Mouse (Mus musculus) CH12.LX (cell line): ENCODE results near the gene Ndufc2.

ENCODE experiments used
- CTCF ChIP-seq, 2 experiments: IDR thresholded peaks in 1 of 2; conservative IDR thresholded peaks in 1 of 2; 2 replicates each; pipeline ENCODE4 v1.5.1; 2011 to 2012; ENCODE audit warnings: low read depth in 2 of 2, low read length in 2 of 2, improper control_type of control experiment in 1 of 2, inconsistent platforms in 1 of 2, mild to moderate bottlenecking in 1 of 2, moderate library complexity in 1 of 2
- ELF1 ChIP-seq: IDR thresholded peaks from 2 replicates; pipeline ENCODE4 v1.6.1; 2014; ENCODE audit warnings: low read depth, mild to moderate bottlenecking, inconsistent platforms, low read length, improper control_type of control experiment
- EP300 ChIP-seq: IDR thresholded peaks from 2 replicates; pipeline ENCODE4 v1.6.1; 2011; ENCODE audit warnings: low read length, improper control_type of control experiment
- IRF4 ChIP-seq: IDR thresholded peaks from 2 replicates; pipeline ENCODE4 v1.6.1; 2014; ENCODE audit warnings: low read depth, mild to moderate bottlenecking, inconsistent platforms, low read length, improper control_type of control experiment
- MAFK ChIP-seq: IDR thresholded peaks from 2 replicates; pipeline ENCODE4 v1.6.1; 2011; ENCODE audit warnings: low read length, improper control_type of control experiment; ENCODE audit not compliant: insufficient replicate concordance
- POLR2A ChIP-seq: IDR thresholded peaks from 2 replicates; pipeline ENCODE4 v1.6.1; 2011; ENCODE audit warnings: low read depth, mild to moderate bottlenecking, improper control_type of control experiment, low read length
- TBP ChIP-seq: conservative IDR thresholded peaks from 2 replicates; pipeline ENCODE4 v1.6.1; 2011; ENCODE audit warnings: low read depth, low read length, improper control_type of control experiment

DNA sequence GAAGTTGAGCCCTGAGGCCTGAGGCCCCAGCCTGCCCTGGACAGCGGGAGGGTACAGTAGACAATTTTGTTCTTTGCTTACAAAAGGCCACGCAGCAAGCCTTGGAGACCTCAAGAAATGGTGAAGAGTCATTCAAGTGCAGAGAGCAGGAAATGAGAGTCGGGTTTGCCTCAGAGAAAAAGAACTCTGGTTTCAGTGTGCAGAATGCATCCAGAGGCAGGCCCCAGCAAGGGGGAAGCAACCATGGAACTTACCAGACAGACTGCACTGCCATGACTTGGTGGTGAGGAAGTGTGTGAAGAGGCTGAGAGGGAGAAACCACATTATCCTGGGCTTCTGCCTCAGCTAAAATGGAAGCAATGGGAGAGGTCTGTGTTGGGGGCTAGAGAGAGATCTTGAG lies 55.8 kb downstream of the Ndufc2 start:
- TF ChIP-seq TBP (no peak), POLR2A (no peak), EP300 (no peak), CTCF (conservative IDR thresholded peaks at IDR 0.05 in 1 of 2, IDR thresholded peaks at IDR 0.05 in 1 of 2; ENCODE audit: low read depth in 2 of 2, low read length in 2 of 2) (no peak), IRF4 (no peak), MAFK (no peak), ELF1 (no peak)
